ENCODE assay signal across 11 mouse cellular contexts in genomic region chr7:66934062-66934461, GRCm38 (mm10).
DNase-seq lines count a peak whose midpoint lies in the region; ATAC-seq and TF ChIP-seq lines count a peak whose summit lies in the region.
"Had no signal": no experiment of that assay in that cellular context is flagged by ENCODE, and none has a peak within 500 bp of the region (broad histone marks: within the 10 kb centered on the region; RNA-seq: fewer than 3 reads in every experiment).

No protein-coding gene starts in this region.

- DNase-seq in embryonic facial prominence, embryonic 14.5 days (ENCODE audit: low spot score), result peak; percentile 72
- DNase-seq in embryonic facial prominence, embryonic 10.5 days (ENCODE audit: low spot score), result no peak
- peak; percentile 75 for DNase-seq in right cerebral cortex, adult 18-20 months
- DNase-seq in right cerebral cortex, postnatal 4 days, result no peak
- DNase-seq in left cerebral cortex, adult 2 months (ENCODE audit: extremely low spot score in 1 of 2, low spot score in 2 of 2), result peak; percentile 34 to 69
- DNase-seq in liver, postnatal 0 days, result no peak
- no peak for DNase-seq in kidney, adult 9 months
- DNase-seq: liver had no signal

- no peak overlapping the region for H3K4me3 ChIP-seq in embryonic facial prominence, embryonic 14.5 days (ENCODE audit: low read depth, low read length)
- no peak overlapping the region for H3K4me3 ChIP-seq in embryonic facial prominence, embryonic 10.5 days
- no peak overlapping the region for H3K4me3 ChIP-seq in left cerebral cortex, adult 2 months
- no peak overlapping the region for H3K4me3 ChIP-seq in stomach, embryonic 16.5 days (replicated peaks; ENCODE audit: low read length)
- no peak overlapping the region for H3K4me3 ChIP-seq in liver, postnatal 0 days (ENCODE audit: low read depth, low read length)
- H3K4me3 ChIP-seq: megakaryocyte, embryonic 14.5 days had no signal

- no peak overlapping the region for H3K27ac ChIP-seq in embryonic facial prominence, embryonic 14.5 days (replicated peaks; ENCODE audit: low read depth, low read length)
- no peak overlapping the region for H3K27ac ChIP-seq in embryonic facial prominence, embryonic 10.5 days (replicated peaks)
- H3K27ac ChIP-seq in left cerebral cortex, adult 2 months, result no peak overlapping the region
- H3K27ac ChIP-seq in stomach, embryonic 16.5 days (ENCODE audit: low read length), result peak overlapping the region; percentile 9; the same call in 1 of the 2 replicates
- no peak overlapping the region for H3K27ac ChIP-seq in liver, postnatal 0 days (ENCODE audit: low read depth)

- intact Hi-C loops in left cerebral cortex, adult 2 months (cut with DNase I), result loop anchor here (1.0 to 2.0 kb wide), 3 partner anchors 55 to 130 kb away; no protein-coding TSS in a partner anchor

- no peaks in the 10 kb centered on the region for H3K36me3 ChIP-seq in embryonic facial prominence, embryonic 14.5 days (ENCODE audit: control insufficient read depth, insufficient read depth, low read length)
- H3K36me3 ChIP-seq in embryonic facial prominence, embryonic 10.5 days (replicated peaks), result no peaks in the 10 kb centered on the region
- no peaks in the 10 kb centered on the region for H3K36me3 ChIP-seq in stomach, embryonic 16.5 days (ENCODE audit: control insufficient read depth, insufficient read depth, low read length)
- no peaks in the 10 kb centered on the region for H3K36me3 ChIP-seq in liver, postnatal 0 days (replicated peaks; ENCODE audit: insufficient read depth, low read length)

- no peak overlapping the region for H3K9ac ChIP-seq in embryonic facial prominence, embryonic 14.5 days (ENCODE audit: low read depth, low read length)
- H3K9ac ChIP-seq in stomach, embryonic 16.5 days (ENCODE audit: low read length), result no peak overlapping the region
- no peak overlapping the region for H3K9ac ChIP-seq in liver, postnatal 0 days (replicated peaks)

- TF ChIP-seq CTCF in left cerebral cortex, adult 2 months (IDR thresholded peaks at IDR 0.05), result no peak
- TF ChIP-seq CTCF in liver, postnatal 0 days (IDR thresholded peaks at IDR 0.05; ENCODE audit: low read depth), result no peak

- H3K4me1 ChIP-seq in embryonic facial prominence, embryonic 14.5 days (ENCODE audit: control insufficient read depth, insufficient read depth, low read length), result peaks cover 8% of the 10 kb centered on the region
- H3K4me1 ChIP-seq in embryonic facial prominence, embryonic 10.5 days, result peaks cover 30% of the 10 kb centered on the region
- H3K4me1 ChIP-seq in stomach, embryonic 16.5 days (ENCODE audit: control insufficient read depth, insufficient read depth, low read length), result peaks cover 33% of the 10 kb centered on the region
- H3K4me1 ChIP-seq in liver, postnatal 0 days (ENCODE audit: insufficient read depth), result no peaks in the 10 kb centered on the region
- H3K4me1 ChIP-seq: megakaryocyte, embryonic 14.5 days had no signal

- H3K9me3 ChIP-seq in embryonic facial prominence, embryonic 14.5 days (ENCODE audit: control insufficient read depth, low read length), result no peaks in the 10 kb centered on the region
- H3K9me3 ChIP-seq in embryonic facial prominence, embryonic 10.5 days, result 0 out of 2 replicates have a peak, but pooled peaks cover 3% of the 10 kb centered on the region
- H3K9me3 ChIP-seq in stomach, embryonic 16.5 days (replicated peaks; ENCODE audit: control insufficient read depth, low read length), result no peaks in the 10 kb centered on the region
- no peaks in the 10 kb centered on the region for H3K9me3 ChIP-seq in liver, postnatal 0 days (ENCODE audit: low read length)

- H3K27me3 ChIP-seq in embryonic facial prominence, embryonic 14.5 days (replicated peaks; ENCODE audit: control insufficient read depth, insufficient read depth, low read length), result no peaks in the 10 kb centered on the region
- H3K27me3 ChIP-seq in embryonic facial prominence, embryonic 10.5 days (replicated peaks; ENCODE audit: low read depth, poor library complexity, severe bottlenecking), result no peaks in the 10 kb centered on the region
- no peaks in the 10 kb centered on the region for H3K27me3 ChIP-seq in stomach, embryonic 16.5 days (ENCODE audit: control insufficient read depth, insufficient read depth, low read length)
- H3K27me3 ChIP-seq in liver, postnatal 0 days (ENCODE audit: insufficient read depth, low read length), result no peaks in the 10 kb centered on the region
- H3K27me3 ChIP-seq: Patski had no signal

- no peak overlapping the region for H3K4me2 ChIP-seq in embryonic facial prominence, embryonic 14.5 days (ENCODE audit: low read depth, low read length)
- H3K4me2 ChIP-seq in stomach, embryonic 16.5 days (ENCODE audit: low read depth, low read length), result no peak overlapping the region
- H3K4me2 ChIP-seq in liver, postnatal 0 days (ENCODE audit: low read depth, low read length), result no peak overlapping the region

- TF ChIP-seq EP300 in liver, postnatal 0 days (IDR thresholded peaks at IDR 0.05; ENCODE audit: low read depth), result no peak

- ATAC-seq in embryonic facial prominence, embryonic 14.5 days (ENCODE audit: low read depth), result peak; percentile 30; the same call in 1 of the 2 replicates
- no peak for ATAC-seq in stomach, embryonic 16.5 days (ENCODE audit: insufficient read depth, low FRiP score)
- ATAC-seq in liver, postnatal 0 days, result no peak

- WGBS in embryonic facial prominence, embryonic 14.5 days, result 47% methylated on average over 6 of the region's 6 CpGs
- WGBS in embryonic facial prominence, embryonic 10.5 days, result 82% methylated on average over 6 of the region's 6 CpGs
- 66% methylated on average over 6 of the region's 6 CpGs for WGBS in stomach, embryonic 16.5 days
- whole genome bisulfite sequencing in liver, postnatal 0 days (ENCODE audit: insufficient replicate concordance), result 76% methylated on average over 6 of the region's 6 CpGs

Comparison
In these comparisons a context has a peak if more than half of its experiments do, and no peak if none do; other contexts are left out.
1. DNase-seq: peak in embryonic facial prominence, embryonic 14.5 days (single experiment), right cerebral cortex, adult 18-20 months (single experiment) and left cerebral cortex, adult 2 months (2 of 2); none in embryonic facial prominence, embryonic 10.5 days (single experiment), right cerebral cortex, postnatal 4 days (single experiment), liver, postnatal 0 days (single experiment) and kidney, adult 9 months (single experiment).